Mouse (Mus musculus) telencephalon, adult 2 months (tissue): Measurements from ENCODE around the gene Slc17a8.
"Not testable (repeated sequence)": the region's sequence is repeated elsewhere in the genome, so short reads cannot be mapped to it uniquely, and the experiment has no call there.

Experiments used
- DNase-seq: peaks from one replicate; pipeline ENCODE4 v3.0.0-alpha.2; 2011; ENCODE audit warnings: low read depth, low spot score

Gene Slc17a8

DNA sequence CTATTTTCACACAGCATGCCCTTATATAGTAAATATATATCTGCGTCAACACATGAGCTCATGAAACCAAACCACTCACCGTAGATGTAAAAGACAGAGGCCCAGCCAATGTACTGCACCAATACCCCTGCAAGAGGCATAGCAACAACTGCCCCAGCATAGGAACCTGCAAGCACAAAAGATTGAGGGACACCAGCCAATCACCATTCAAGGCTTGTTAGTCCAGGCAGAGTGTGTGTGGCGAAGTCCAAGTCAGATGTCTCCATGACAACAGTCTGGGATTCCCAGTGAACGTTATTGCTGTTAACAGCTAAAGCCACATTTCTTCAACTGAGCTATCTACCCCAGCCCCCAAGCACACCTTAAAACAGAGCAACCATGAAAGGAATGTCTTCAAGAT, 28.3 kb downstream of the Slc17a8 start:
- DNase-seq: no peak

DNA sequence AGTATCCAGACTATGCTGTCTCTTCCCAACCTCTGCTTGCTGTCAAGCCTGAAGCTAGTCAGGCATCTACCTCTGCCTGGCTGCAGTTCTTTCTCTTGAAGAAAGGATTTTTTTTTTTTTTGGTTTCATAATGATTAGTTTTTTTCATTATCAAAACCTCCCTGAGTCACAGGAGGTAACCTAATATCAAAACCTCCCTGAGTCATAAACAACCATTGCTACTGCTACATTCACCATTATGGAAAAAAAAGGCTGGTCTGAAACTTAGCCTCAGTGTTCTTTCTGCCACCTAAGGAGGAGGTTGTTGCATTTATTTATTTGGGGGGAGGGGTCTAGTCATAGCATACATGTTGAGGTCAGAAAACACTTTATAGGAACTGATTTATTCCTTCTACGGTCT, 31.2 kb downstream of the Slc17a8 start:
- DNase-seq: no peak

DNA sequence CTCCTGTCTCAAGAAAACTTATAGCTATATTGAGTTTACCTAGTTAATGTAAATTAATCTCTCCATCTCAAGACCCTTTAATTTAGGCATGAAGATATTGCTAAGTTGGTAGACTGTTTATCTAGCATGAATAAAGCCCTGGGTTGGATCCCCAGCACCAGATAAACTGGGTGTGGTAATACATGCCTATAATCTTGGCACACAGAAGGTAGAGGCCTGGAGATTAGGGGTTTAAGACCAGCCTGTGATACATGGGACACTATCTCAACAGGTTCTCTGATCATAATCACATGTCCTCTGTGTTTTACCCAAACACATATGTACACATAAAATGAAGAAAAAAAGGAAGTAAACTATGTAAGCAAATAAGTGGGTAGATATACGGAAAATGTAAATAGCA, 32.3 kb downstream of the Slc17a8 start:
- DNase-seq: no peak

DNA sequence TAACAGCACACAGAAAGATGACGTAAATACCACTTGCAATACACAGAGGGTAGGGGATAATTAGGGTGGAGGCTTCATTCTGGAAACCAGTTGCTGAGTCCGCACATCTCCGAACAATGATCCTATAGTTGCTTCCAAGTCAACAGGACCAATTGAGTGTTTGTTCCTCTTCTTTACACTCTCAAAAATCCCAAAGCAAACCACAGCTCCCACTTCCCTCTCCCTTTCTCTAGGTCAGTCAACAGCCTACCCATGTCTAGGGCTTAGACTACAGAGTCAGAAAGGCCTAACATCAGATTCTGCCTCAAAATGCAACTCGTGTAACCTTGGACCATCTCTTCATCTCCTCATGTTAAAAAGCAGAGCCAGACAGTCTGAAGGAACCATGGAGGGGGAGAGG, 36.3 kb downstream of the Slc17a8 start:
- DNase-seq: no peak

DNA sequence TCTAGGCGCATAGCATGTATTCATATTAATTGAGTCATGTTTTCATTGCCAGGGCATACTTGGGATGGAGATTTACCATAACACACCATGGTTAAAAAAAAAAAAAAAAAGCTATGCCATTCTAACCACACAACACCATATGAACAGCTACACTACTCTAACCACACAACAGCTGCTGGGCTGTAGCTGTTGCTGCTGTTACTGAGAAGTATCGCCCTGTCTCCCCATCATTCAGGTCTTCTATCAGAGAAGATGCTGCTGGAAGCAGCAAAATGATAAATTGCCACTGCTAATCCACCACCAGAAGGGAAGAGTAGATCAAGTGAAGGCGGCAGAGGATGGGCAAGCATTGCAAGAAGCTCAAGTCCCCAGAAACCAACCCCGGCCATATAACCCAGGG, 42.3 kb downstream of the Slc17a8 start:
- no peak for DNase-seq

DNA sequence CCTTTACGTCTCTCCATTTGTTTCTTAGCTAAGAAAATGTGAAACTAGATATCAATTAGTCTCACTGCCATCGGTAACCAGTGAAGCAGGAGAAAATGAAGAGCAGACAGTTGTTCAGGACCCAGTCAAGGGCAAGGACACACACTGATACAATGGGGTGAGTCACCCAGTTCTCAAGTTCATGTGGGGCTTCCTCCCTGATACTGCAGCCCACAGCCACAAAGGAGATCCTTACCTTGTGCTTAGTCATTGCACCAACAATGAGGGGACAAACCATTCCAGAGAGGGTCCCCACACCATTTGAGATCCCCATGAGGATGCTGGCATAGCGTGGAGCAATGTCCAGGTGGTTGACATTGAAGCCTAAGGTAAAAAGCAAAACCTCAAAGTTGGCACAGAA, 43.4 kb downstream of the Slc17a8 start:
- no peak for DNase-seq

DNA sequence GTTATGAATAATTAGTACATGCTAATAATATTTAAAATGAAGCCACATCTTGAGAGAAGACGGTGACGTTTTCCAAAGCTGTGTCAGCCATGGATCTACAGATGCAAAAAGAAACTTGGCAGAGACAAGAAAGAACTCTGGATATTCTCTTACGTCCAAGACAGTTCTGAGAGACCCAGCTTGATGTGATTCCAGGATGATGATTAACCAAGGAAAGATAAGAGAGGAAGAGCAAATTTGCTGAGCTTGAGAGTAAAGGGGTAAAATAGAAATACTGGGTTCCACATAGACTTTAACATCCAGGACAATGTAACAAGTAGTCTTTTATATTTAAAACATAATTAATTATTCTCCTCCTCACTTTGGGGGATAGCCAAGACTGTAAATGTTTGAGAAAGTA, 47.6 kb downstream of the Slc17a8 start:
- DNase-seq: no peak

DNA sequence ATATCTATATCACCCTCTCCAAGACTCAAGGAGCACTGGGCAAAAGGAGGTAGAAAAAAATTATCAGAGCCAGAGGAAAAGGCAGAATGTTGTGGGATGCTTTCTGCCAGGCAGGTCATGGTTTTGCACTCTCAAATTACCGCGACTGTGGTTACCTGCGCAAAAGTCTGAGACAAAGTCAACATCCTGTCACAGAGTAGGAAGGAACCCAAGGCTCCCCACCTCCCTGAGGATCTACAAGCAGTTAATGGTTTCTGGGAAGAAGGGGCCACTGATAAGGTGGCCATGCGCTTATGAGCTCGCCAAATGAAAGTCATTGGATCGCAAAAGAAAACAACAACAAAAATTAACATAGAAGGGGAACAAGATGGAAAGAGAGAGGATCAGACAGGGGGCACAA, 48.1 kb downstream of the Slc17a8 start:
- DNase-seq: no peak

DNA sequence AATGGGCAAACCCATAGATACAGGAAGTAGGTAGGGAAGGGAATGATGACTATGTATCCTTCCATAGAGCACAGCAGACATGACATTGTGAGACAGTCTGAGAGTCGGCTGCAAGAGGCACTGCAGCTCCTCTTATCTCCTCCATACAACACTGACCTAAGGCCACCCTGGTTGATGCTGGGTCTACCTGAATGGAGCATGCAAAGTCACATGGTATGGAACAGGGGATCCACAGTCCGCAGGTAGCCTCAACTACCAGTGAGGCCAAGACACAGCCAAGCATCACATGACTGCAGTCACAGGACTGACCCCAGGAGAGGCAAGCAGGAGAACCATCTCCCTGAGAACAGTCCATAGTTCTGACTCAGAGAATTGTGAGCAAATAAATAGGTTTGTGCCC, 53.7 kb downstream of the Slc17a8 start:
- DNase-seq: no peak

DNA sequence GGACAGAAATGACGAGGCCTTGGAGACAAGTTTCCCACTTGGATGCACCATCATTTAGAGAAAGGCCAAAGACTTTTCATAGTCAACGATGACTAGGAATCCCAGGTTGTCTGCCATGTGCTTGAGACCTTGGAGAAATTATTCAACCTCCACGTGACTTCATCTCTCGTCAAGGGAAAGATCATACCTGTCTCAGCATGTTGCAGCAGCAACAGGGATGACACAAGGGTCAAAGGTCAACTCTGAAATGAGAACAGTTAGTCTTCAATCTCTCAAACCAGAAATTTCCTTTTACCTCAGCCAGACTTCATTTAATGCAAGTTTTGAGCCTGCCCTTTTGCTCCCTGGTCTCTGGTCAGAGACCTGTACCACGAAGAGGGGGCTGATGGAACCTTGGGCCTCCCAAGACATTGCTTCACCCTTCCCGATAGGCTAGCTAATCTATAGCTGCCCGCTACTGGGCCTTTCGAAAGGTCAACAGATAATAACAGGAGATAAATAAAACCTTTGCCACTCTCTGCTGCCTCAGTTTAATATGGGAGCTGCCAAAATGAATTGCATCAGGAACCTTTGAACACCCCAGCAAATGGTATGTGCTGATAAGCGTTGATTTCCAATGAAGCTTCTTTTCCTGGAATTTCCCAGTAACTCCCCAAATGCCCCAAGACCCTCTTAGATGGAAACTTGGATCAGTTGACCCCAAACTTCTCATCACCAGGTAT, 55.6 kb downstream of the Slc17a8 start:
- DNase-seq: no peak

DNA sequence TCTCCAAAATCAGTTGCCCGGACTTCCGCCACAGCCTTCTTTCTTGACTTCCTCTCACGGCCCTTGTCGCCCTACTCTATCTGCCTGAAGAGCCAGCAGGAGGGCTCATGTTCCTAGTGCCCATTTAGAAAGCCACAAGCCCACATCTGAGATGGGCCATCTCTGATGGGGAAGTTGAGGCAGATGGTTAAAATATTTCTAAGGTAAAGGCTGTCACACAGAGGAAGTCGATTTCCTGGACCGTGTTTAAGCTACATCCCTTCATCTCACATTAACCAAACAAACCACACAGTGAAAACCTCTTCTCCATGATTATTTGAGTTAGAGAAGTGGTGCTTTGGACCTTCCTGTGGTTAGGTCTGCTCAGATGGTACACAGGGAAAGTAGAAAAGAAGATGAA, 58.9 kb downstream of the Slc17a8 start:
- DNase-seq: no peak

DNA sequence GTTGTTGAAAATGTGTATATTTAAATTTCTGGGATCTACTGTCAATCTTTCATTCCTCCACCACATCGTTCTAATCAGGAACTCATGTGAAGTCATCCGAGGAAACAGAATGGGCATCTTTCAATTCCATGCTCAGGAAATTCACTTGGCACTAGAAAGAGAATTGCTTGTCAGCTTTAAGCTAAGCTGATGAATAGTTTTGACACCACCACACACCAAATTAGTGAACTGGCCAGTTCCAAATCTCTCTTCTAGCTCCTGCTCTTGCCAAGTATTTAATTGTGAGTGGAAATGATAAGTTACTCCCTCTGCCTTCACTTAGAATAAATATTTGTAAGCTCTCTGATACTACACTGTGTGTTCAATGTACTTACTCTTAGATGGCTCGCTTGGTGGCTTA, 61.7 kb downstream of the Slc17a8 start:
- no peak for DNase-seq

DNA sequence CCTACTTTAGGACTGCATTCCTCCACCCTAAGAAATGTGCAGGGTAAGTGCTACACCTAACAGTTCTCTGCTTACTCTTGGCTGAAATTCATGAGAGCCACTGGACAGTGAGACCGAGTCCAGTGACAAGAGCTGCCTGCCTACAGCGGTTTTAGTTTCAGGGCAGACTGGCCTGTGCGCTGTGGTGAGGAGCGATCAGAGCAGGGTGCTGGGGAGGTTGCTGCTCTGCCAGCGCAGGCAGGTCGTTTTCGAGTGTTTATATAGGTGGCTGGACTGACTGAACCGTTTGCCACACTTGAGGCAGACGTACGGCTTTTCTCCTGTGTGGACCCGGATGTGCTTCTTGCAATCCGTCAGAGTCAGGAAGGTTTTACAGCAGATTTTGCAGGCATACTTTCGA, 66.2 kb downstream of the Slc17a8 start:
- DNase-seq: not testable (repeated sequence)

DNA sequence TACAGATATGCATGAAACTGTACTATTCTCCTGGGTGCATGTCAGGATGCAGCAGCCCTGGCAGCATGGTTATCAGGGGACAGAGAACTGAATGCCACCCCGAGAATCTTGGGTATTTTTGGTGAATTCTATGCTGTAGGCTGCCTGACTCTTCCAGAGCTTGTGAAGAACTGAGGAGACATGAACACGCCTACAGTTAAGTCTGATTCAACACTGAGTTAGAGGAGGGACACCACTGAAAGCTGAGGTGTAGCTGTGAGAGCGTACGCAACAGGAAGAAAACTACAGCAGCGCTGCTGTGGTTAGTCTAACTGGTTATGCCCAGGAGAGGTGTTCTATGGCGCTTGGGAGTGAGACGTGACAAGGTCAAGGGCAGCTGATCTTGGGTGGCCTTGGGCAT, 67.2 kb downstream of the Slc17a8 start:
- DNase-seq: not testable (repeated sequence)

DNA sequence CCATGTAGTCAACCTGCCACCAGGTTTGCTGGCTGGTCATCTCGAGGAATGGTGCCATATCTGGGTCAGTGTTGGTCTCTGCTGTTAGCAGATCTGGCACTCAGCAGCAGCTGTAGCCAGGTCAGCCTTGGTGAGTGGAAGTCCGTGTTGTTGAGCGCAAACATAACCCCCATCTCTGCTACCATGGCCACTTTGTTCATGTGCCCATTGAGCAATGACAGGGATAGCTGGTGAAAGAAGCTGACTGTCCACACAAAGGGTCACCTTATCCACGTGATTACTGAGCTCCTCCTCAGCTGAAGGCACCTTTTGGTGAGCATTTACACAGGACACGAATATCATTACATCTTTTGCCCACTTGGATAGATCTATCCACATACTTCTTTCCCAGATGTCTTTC, 68.0 kb downstream of the Slc17a8 start:
- no peak for DNase-seq

DNA sequence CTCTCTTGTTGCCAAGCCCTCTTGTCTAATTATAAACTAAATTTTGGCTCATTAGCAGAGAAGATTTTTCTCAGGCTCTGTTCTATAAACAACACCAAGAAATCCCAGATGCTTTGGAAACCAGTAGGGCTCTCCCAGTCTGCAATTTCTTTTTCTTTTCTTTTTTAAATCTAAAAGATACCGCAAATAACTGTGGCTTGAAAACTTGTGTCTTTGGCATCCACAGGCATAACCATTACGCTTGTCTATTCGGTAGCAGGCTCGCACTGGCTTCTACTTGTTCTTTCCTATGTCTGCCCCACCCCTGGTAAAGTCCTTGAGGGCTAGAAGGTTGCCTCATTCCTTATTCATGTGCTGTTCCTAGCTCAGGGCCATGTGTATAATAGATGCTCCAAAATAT, 69.4 kb downstream of the Slc17a8 start:
- peak; percentile 54 for DNase-seq

DNA sequence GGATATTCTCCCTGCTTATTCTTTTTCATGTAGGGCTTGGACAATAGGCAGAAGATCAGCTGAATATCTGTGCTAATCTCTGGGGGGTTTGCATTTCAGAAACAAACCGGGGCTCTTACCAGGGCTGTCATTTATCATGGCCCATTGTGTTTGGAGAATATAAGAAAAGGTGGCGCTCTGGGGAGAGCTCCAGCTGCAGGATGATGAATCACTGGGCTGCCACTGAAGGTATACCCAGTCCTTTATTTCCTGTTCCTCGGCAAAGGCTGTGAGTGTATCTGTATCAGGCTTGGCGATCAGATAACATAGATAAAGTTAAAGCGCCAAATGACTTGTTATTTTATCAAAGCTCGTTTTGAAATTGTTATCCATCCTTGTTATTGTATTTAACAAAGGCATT, 73.0 kb downstream of the Slc17a8 start:
- DNase-seq: no peak

DNA sequence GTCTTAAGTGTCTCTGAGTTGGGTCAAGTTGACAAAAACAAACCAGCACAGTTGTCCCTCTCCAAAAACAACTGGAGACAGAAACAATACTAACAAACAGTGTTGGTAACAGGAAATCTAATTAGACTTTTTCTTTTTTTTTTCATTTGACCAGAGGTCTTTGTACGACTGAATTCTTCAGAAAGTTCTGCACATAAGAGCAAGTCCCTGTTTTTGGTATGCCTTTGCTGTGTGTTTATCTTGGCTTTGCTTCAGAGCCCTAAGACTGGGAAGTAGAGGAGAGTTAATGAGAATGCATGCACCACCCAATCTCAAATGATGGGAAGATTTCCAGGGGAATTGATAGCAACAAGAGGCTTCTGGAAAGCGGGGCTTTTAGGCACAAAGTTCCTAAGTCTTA, 74.1 kb downstream of the Slc17a8 start:
- DNase-seq: no peak

DNA sequence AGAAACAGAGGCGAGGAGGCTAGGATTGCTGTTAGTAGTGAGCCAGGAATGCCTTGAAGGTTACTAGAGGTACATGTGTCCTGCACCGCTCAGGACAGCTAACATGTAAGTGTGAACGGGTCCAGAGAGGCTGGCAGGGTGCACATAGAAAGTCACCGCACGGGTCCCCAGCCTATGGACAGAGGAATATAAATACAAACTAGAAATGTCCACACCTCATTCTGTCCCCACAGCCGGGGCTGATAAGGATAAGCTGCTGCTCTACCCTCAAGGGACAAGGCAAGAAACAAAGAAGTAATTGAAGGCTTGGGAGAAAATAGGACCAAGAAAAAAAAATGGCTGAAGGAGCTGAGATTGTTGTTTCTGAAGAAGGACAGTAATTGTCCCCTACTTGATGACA, 77.2 kb downstream of the Slc17a8 start:
- DNase-seq: no peak

DNA sequence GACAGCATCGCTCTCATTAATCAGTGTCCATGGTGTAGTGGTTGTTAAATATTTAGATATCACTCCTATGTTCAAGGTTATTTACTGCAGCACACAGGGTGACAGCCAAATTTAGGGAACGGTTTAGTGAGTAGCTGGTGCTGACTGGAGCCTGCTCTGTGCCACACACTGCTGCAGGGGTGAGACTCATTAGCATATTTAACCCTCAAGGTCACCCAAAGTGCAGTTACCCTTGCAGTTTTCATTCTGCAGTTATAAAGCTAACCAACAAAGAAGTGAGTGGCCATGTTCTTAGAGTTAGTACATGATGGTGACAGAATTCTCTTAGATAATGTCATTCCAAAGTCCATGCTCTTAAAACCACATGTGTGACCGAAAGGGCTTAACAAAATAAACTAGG, 78.7 kb downstream of the Slc17a8 start:
- DNase-seq: no peak

DNA sequence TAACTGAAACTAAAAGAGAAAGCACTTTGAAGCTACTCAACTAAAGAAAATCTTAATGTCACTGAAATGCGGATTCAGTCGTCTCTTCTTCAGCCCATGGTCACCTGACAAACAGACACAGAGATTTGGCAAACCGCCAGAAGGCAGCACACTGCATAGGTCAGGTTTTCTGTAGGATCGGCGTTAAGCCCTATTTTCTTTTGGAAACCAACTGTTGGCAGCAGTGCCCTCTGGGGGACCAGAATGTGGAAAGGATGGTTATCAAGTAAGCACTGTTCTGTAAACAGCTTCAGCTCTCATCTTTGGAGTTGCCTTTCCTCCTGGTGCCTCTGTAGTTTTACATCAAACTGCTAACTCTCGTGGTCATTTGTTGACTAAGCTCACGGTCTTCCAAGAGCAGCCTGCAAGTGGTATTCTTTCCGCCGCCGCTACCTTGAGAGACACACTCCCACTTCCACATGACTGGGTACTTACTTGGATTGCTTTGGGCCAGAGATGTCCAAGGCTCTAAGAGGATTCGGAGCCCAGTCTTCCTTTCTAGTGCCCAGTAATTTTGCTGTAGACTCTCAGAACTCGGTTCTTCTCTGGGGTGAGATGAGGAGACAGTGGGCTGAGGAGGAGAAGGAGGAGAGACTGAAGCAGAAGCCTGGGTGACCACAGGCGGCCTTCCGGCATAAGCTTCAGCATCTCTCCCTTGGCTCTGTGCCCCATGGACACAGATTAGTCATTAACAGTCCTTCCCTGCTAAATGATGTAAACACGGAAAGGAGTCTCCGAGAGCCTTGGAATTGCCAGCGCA, 87.9 kb downstream of the Slc17a8 start, which contains the start of gene Nr1h4:
Nr1h4 (minus strand) TSS at position 657 of the 799 bp plus-strand sequence.
- DNase-seq: no peak

DNA sequence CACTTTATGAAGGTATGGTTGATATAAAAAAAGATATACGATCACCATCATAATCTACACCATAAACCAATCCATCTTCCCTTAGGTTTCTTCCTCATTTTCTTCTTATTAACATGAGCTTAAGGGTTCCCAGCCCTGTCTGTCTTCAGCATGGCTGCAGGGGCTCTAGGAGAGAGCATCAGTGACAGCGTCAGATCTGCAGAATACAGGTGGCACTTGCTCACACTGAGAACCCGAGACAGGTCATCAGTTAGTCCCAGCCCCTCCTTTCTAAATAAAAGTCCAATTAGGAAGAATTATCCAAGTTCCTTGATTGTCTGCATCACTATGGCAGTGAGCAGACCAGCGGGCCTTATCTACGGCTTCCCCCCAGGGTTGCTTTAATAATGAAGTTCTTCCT, 88.6 kb downstream of the Slc17a8 start:
- no peak for DNase-seq

DNA sequence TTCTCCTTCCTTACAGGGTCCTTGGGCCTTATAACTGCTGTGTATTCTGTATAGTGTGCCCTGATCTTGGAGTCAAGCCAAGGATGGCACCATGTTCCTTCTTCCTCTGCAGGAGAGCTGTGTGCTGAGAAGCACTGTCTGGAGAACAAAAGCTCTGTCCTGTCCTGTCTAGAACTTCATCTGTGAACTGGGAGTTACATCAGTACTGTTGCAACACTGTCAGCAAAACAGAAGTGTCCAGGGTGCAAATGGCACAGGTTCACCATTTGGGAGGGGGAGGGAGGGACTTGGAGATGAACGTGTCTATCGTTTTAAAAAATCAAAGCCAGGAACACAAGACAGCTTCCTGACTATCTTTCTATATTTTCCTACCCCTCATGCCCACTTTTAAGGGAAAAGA, 89.1 kb downstream of the Slc17a8 start:
- no peak for DNase-seq
